Mouse (Mus musculus) heart, postnatal 0 days (tissue): ENCODE measurements at regions not wholly inside any gene's neighbourhood (a gene's known extent, or its start where the extent isn't known, plus 50 kb on each side); places are given as distances from the start of the nearest gene placed in this dataset.

ENCODE experiments used
- CTCF ChIP-seq: IDR thresholded peaks from 2 replicates; pipeline ENCODE4 v1.5.1; 2016; ENCODE audit warnings: antibody characterized with exemption, control low read depth, low read depth
- EP300 ChIP-seq: IDR thresholded peaks from 2 replicates; pipeline ENCODE4 v1.6.1; 2016; ENCODE audit warnings: antibody characterized with exemption, low read depth

DNA sequence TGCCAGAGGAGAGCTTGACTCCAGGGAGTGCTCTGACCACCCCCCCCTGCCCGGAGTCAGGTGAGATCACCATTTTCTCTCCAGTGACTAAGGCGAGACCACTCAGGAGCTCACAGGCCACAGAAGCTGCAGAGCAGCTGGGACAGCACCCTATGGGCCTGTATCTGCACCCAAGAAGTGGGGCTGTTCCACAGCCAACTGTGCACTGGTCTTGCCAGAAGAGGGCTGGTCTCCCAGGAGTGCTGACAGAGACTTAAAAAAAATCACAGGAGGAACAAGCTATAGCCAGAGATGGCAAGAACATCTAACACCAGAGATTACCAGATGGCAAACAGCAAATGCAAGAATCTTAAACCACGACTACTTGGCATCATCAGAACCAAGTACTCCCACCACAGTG is 437.0 kb upstream of the Slc5a7 start:
- TF ChIP-seq CTCF (no peak), EP300 (no peak)
